Mouse (Mus musculus) MEL (cell line): ENCODE results near the gene Pnldc1.
"Not testable (repeated sequence)": the region's sequence is repeated elsewhere in the genome, so short reads cannot be mapped to it uniquely, and the experiment has no call there.

Experiments used
- CTCF ChIP-seq, 3 experiments: IDR thresholded peaks in 2 of 3; conservative IDR thresholded peaks in 1 of 3; 2 replicates each; pipeline ENCODE4 v1.5.1; 2011 to 2012; ENCODE audit warnings: low read length in 3 of 3, low read depth in 2 of 3, mild to moderate bottlenecking in 2 of 3, improper control_type of control experiment in 1 of 3, inconsistent platforms in 1 of 3, mixed read lengths in 1 of 3, moderate library complexity in 1 of 3; ENCODE audit not compliant: control insufficient read depth in 1 of 3, insufficient read depth in 1 of 3, poor library complexity in 1 of 3, severe bottlenecking in 1 of 3
- EP300 ChIP-seq, 2 experiments: IDR thresholded peaks; 2 replicates each; pipeline ENCODE4 v1.6.1; 2011; ENCODE audit warnings: improper control_type of control experiment in 2 of 2, low read length in 2 of 2, low read depth in 1 of 2, mild to moderate bottlenecking in 1 of 2
- MYB ChIP-seq: IDR thresholded peaks from 2 replicates; pipeline ENCODE4 v1.6.1; 2011; ENCODE audit warnings: mild to moderate bottlenecking, low read depth, low read length, improper control_type of control experiment
- POLR2A ChIP-seq, 2 experiments: IDR thresholded peaks; 2 replicates each; pipeline ENCODE4 v1.6.1; 2011 to 2012; ENCODE audit warnings: low read length in 2 of 2, mild to moderate bottlenecking in 2 of 2, control low read depth in 1 of 2, improper control_type of control experiment in 1 of 2, low read depth in 1 of 2, moderate library complexity in 1 of 2; ENCODE audit not compliant: control insufficient read depth in 1 of 2, insufficient read depth in 1 of 2, poor library complexity in 1 of 2
- RAD21 ChIP-seq: IDR thresholded peaks from 2 replicates; pipeline ENCODE4 v1.6.1; 2011; ENCODE audit warnings: mild to moderate bottlenecking, low read depth, low read length, improper control_type of control experiment
- SMC3 ChIP-seq: IDR thresholded peaks from 2 replicates; pipeline ENCODE4 v1.6.1; 2011; ENCODE audit warnings: low read depth, low read length, improper control_type of control experiment
- USF1 ChIP-seq: IDR thresholded peaks from 2 replicates; pipeline ENCODE4 v1.6.1; 2014; ENCODE audit warnings: low read depth, mild to moderate bottlenecking, inconsistent platforms, low read length, improper control_type of control experiment, moderate library complexity
- USF2 ChIP-seq, 2 experiments: IDR thresholded peaks; 2 replicates each; pipeline ENCODE4 v1.6.1; 2011 to 2012; ENCODE audit warnings: improper control_type of control experiment in 2 of 2, low read length in 2 of 2, borderline replicate concordance in 1 of 2, inconsistent platforms in 1 of 2, low read depth in 1 of 2, mild to moderate bottlenecking in 1 of 2; ENCODE audit not compliant: insufficient read depth in 1 of 2

- not testable (repeated sequence) for TF ChIP-seq USF2 (IDR thresholded peaks at IDR 0.05; ENCODE audit: borderline replicate concordance in 1 of 2, insufficient read depth in 1 of 2, low read depth in 1 of 2, low read length in 2 of 2); CTCF (IDR thresholded peaks at IDR 0.05 in 2 of 3, conservative IDR thresholded peaks at IDR 0.05 in 1 of 3; ENCODE audit: control insufficient read depth in 1 of 3, insufficient read depth in 1 of 3, low read depth in 2 of 3, low read length in 3 of 3, poor library complexity in 1 of 3, severe bottlenecking in 1 of 3); SMC3; RAD21; POLR2A (IDR thresholded peaks at IDR 0.05; ENCODE audit: control insufficient read depth in 1 of 2, insufficient read depth in 1 of 2, low read depth in 1 of 2, low read length in 2 of 2, poor library complexity in 1 of 2); EP300 (IDR thresholded peaks at IDR 0.05; ENCODE audit: low read depth in 1 of 2, low read length in 2 of 2); USF1; MYB
Measured at GRCm38 (mm10) chr17:12959377-12959776, 49.3 kb upstream of the Pnldc1 start.
